Mouse (Mus musculus): Measurements from ENCODE around the gene Irx1. TPM values are rescaled to one million over a fixed set of nuclear protein-coding genes. Genes with fewer than 3 reads are reported as not detected.

Irx1 gene
- polyA plus RNA-seq, 1 experiment: 0.04 TPM

- no peak for DNase-seq (ENCODE audit: low spot score)
Measured at GRCm38 (mm10) chr13:71910361-71910760, 53.2 kb downstream of the Irx1 start.
